10 mouse cellular contexts compared by ENCODE assay signal in the genomic region with DNA sequence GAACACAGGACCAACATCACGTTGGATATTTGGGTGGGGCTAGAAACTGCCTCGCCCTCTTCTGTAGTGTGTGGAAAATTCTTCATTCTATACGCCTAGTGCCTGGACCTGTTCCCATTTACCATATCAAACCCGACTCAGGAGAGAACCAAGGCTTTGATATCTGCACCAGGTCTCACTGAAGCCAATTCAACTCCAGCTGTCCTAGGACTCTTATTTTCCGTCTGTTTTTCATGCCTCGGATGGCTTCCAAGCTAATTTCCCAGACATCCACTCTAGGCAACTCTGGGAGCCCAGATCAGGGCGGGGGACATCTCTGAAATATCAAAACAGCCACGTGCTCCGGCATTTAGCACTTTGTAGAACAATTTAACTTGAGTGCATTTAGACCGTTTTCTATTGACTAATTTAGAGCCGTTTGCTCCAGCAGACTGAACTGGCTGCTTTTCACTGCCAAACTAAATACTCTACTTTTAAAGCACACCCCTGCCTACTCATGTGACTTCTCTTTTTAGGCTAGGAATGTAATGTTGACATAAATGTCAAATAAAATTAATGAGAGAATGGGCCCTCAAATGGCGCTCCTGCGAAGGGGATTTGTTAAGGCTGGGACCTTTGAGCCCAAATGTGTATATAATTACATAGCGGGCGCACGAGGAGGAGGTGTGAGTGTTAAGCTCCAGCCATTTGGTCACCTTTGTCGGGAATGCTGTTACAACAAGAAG. TPM values are rescaled to one million over a fixed set of nuclear protein-coding genes. Genes with fewer than 3 reads are reported as not detected.
DNase-seq lines count a peak whose midpoint lies in the region; ATAC-seq lines count a peak whose summit lies in the region.
"Had no signal": no experiment of that assay in that cellular context is flagged by ENCODE, and none has a peak within 500 bp of the region (broad histone marks: within the 10 kb centered on the region; RNA-seq: fewer than 3 reads in every experiment).

No protein-coding gene starts in this region.

- no peak overlapping the region for H3K27ac ChIP-seq in embryonic facial prominence, embryonic 11.5 days (replicated peaks; ENCODE audit: low read depth, low read length)
- H3K27ac ChIP-seq in limb, embryonic 15.5 days: peak overlapping the region; percentile 73
- no peak overlapping the region for H3K27ac ChIP-seq in midbrain, embryonic 11.5 days (ENCODE audit: low read depth, low read length)
- H3K27ac ChIP-seq: hindbrain, embryonic 15.5 days; liver, embryonic 15.5 days had no signal

- peak; percentile 48 for DNase-seq in embryonic facial prominence, embryonic 11.5 days (ENCODE audit: low spot score)
- DNase-seq in heart, postnatal 10 days: peak; percentile 41 to 59
- DNase-seq in left cerebral cortex, adult 18-20 months (ENCODE audit: low spot score in 2 of 2): no peak
- no peak for DNase-seq in cerebellum, adult 9-10 months
- DNase-seq in cerebellum, adult 18-20 months: no peak
- no peak for DNase-seq in midbrain, embryonic 11.5 days (ENCODE audit: low spot score, missing footprints)

- H3K4me1 ChIP-seq in embryonic facial prominence, embryonic 11.5 days (ENCODE audit: control insufficient read depth, insufficient read depth, low read length): peaks cover 3% of the 10 kb centered on the region; the same call in 1 of the 2 replicates
- H3K4me1 ChIP-seq in limb, embryonic 15.5 days: peaks cover 44% of the 10 kb centered on the region
- 0 out of 2 replicates have a peak, but pooled peaks cover 3% of the 10 kb centered on the region for H3K4me1 ChIP-seq in midbrain, embryonic 11.5 days (ENCODE audit: control insufficient read depth, insufficient read depth, low read length)

- 47% methylated on average over 17 of the region's 17 CpGs for WGBS in embryonic facial prominence, embryonic 11.5 days
- WGBS in limb, embryonic 15.5 days: 16% methylated on average over 17 of the region's 17 CpGs
- 86% methylated on average over 17 of the region's 17 CpGs for WGBS in midbrain, embryonic 11.5 days

- H3K36me3 ChIP-seq in embryonic facial prominence, embryonic 11.5 days (replicated peaks; ENCODE audit: control insufficient read depth, insufficient read depth, low read depth, low read length): no peaks in the 10 kb centered on the region; the same call in 1 of the 2 replicates
- H3K36me3 ChIP-seq in limb, embryonic 15.5 days: 0 out of 2 replicates have a peak, but pooled peaks cover 7% of the 10 kb centered on the region
- H3K36me3 ChIP-seq in midbrain, embryonic 11.5 days (ENCODE audit: control insufficient read depth, insufficient read depth, low read length): no peaks in the 10 kb centered on the region
- H3K36me3 ChIP-seq: hindbrain, embryonic 15.5 days; liver, embryonic 15.5 days had no signal

- no peak overlapping the region for H3K9ac ChIP-seq in embryonic facial prominence, embryonic 11.5 days (replicated peaks; ENCODE audit: low read length)
- H3K9ac ChIP-seq in limb, embryonic 15.5 days: no peak overlapping the region
- no peak overlapping the region for H3K9ac ChIP-seq in midbrain, embryonic 11.5 days (ENCODE audit: low read length)
- H3K9ac ChIP-seq: hindbrain, embryonic 15.5 days; liver, embryonic 15.5 days had no signal

- H3K4me2 ChIP-seq in embryonic facial prominence, embryonic 11.5 days (ENCODE audit: low read depth, low read length): no peak overlapping the region
- H3K4me2 ChIP-seq in limb, embryonic 15.5 days: 0 out of 2 replicates have a peak overlapping the region, but pooled peaks have one; percentile 17
- H3K4me2 ChIP-seq in midbrain, embryonic 11.5 days: no peak overlapping the region
- H3K4me2 ChIP-seq: hindbrain, embryonic 15.5 days; liver, embryonic 15.5 days had no signal

- H3K27me3 ChIP-seq in embryonic facial prominence, embryonic 11.5 days (ENCODE audit: control insufficient read depth, insufficient read depth, low read length): no peaks in the 10 kb centered on the region
- H3K27me3 ChIP-seq in limb, embryonic 15.5 days: no peaks in the 10 kb centered on the region
- H3K27me3 ChIP-seq in midbrain, embryonic 11.5 days (ENCODE audit: control insufficient read depth, insufficient read depth, low read length): no peaks in the 10 kb centered on the region
- H3K27me3 ChIP-seq: hindbrain, embryonic 15.5 days; liver, embryonic 15.5 days had no signal

- no peaks in the 10 kb centered on the region for H3K9me3 ChIP-seq in embryonic facial prominence, embryonic 11.5 days (replicated peaks; ENCODE audit: control insufficient read depth, low read length)
- no peaks in the 10 kb centered on the region for H3K9me3 ChIP-seq in limb, embryonic 15.5 days
- no peaks in the 10 kb centered on the region for H3K9me3 ChIP-seq in midbrain, embryonic 11.5 days (ENCODE audit: control insufficient read depth, low read length)
- H3K9me3 ChIP-seq: liver, embryonic 15.5 days had no signal

- peak; percentile 30; the same call in 1 of the 2 replicates for ATAC-seq in common myeloid progenitor, adult 5-6 weeks (replicated peaks; ENCODE audit: low read depth, poor library complexity, severe bottlenecking)
- ATAC-seq in embryonic facial prominence, embryonic 11.5 days (replicated peaks; ENCODE audit: insufficient number of reproducible peaks, low FRiP score, low TSS enrichment, low read depth): 0 out of 2 replicates have a peak, but pooled peaks have one; percentile 47
- ATAC-seq in limb, embryonic 15.5 days (ENCODE audit: insufficient number of reproducible peaks, low FRiP score, low TSS enrichment, low read depth): peak; percentile 80
- ATAC-seq in midbrain, embryonic 11.5 days (ENCODE audit: low FRiP score): no peak

- intact Hi-C loops in heart, postnatal 10 days (cut with DNase I): no loop called here

- no peak overlapping the region for H3K4me3 ChIP-seq in embryonic facial prominence, embryonic 11.5 days (ENCODE audit: low read depth, low read length)
- no peak overlapping the region for H3K4me3 ChIP-seq in limb, embryonic 15.5 days
- H3K4me3 ChIP-seq in midbrain, embryonic 11.5 days (ENCODE audit: low read depth, low read length): no peak overlapping the region
- H3K4me3 ChIP-seq: hindbrain, embryonic 15.5 days; liver, embryonic 15.5 days had no signal

RNA-seq across cellular contexts. Expression of a gene that starts 33.5 kb away (rescaled TPM):
- total RNA-seq in common myeloid progenitor, adult 5-6 weeks (2017): 28.7 and 41.7 TPM in 2 replicates
- 80.5 and 83.1 TPM in 2 replicates for polyA plus RNA-seq in embryonic facial prominence, embryonic 11.5 days (2014; fragmentation: Nextera tagmentation; extraction: Ambion mirVana)
- total RNA-seq in heart, postnatal 10 days (2021): 100 to 1,000 TPM; 128 to 143 TPM
- 101 and 110 TPM in 2 replicates for polyA plus RNA-seq in limb, embryonic 15.5 days (2015; fragmentation: Nextera tagmentation; extraction: Ambion mirVana)
- 10 to 100 TPM; 47.3 to 50.9 TPM for total RNA-seq in left cerebral cortex, adult 18-20 months (2021)
- polyA plus RNA-seq in midbrain, embryonic 11.5 days (2014; fragmentation: Nextera tagmentation; extraction: Ambion mirVana): 71.0 and 73.8 TPM in 2 replicates

Comparison
In these comparisons a context has a peak if more than half of its experiments do, and no peak if none do; other contexts are left out.
1. DNase-seq: peak in embryonic facial prominence, embryonic 11.5 days (single experiment) and heart, postnatal 10 days (2 of 2); none in left cerebral cortex, adult 18-20 months (0 of 2), cerebellum, adult 9-10 months (single experiment), cerebellum, adult 18-20 months (0 of 2) and midbrain, embryonic 11.5 days (single experiment).